Mouse (Mus musculus): ENCODE results near the gene Crip1.

Crip1 gene

DNA sequence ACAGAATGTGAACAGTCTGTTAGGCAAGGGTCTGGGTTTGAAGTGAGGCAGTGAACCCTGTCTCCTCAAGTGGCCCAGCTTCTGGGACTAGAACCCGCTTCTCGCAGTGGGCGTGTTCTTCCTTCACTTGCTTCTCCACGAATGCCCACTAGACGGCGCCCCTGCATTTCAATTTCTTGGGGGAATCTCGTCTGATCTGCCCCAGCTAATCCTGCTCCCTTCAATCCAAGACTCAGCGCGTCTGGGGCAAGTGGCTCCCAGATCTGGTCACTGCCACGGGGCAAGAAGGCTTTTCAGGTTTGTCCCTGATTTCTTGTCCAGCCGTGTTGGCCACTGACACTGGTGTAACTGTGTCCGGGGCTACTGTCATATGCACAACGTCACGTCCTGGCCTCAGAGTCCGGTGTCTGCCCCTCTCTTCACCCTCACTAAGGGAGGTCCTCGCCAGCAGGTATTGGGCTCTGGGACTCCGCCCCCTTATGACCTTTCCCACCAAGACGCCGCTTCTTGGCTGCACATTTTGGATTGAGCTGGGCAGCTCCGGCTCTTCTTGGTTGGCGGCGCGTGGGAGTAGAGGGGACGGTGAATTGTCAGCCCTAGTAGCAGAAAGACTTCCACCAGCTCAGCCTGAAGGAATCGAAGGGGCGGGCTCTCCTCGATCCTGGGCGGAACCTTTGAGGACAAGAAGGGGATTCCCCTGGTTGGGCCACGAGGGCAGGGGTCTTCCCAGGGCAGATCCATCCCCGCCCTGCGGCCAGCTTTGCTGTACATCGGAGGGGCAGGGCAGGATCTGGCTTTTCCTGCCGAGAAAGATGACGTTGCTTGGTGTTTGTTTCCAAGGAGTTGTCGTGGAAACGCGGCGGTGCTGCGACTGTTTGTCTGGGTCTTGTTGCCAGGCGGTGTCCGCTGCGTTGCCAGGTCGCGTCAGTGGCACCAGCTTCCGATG lies at the start of gene Crip1:
Gene Crip1, plus strand, starts transcription at position 205 of the 946 bp plus-strand sequence.
- no peak for DNase-seq (ENCODE audit: low read depth, low spot score)

- no peak for DNase-seq (ENCODE audit: low read depth, low spot score)
These were observed 49.1 kb upstream of the Crip1 start for GRCm38 (mm10) chr12:113097040-113097439.

GRCm38 (mm10) chr12:113097749-113098281 lies 48.3 kb upstream of the Crip1 start, which contains the start of gene Mta1:
Mta1 (plus strand) TSS chr12:113098278.
- no peak for DNase-seq (ENCODE audit: low read depth, low spot score)

DNA sequence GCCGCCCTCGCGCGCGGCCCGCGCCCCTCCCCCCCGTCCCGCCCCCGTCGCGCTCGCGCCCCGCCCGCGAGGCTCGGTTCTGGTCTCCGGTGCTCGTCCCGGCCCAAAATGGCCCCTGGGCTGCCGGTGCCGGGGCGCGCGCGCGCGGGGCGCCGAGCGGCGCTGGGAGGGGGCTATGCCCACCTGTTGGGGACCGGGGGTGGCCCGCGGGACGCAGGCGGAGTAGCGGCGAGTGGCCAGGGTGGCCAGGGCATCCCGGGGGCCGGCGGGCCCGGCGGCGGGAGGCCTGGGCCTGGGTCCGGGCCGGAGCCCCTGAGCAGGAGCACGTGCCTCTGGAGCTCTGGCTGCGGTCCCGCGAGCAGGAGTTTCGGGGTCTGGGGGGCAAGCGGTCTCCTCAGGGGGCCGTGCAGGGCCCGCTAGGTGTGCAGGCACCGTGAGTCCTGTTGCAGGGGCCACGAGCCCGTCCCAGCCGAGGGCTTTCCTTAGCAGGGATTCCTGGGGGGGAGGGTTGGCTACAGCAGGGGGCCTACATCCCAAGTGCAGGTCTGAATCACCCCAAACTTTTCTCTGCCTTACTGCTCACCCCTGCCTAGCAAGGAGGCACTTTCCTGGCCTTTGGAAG lies 47.5 kb upstream of the Crip1 start:
- no peak for DNase-seq (ENCODE audit: low read depth, low spot score)

GRCm38 (mm10) chr12:113099470-113100237 lies 46.5 kb upstream of the Crip1 start:
- DNase-seq (ENCODE audit: low read depth, low spot score): no peak

GRCm38 (mm10) chr12:113100448-113101076 lies 45.6 kb upstream of the Crip1 start:
- no peak for DNase-seq (ENCODE audit: low read depth, low spot score)

DNA sequence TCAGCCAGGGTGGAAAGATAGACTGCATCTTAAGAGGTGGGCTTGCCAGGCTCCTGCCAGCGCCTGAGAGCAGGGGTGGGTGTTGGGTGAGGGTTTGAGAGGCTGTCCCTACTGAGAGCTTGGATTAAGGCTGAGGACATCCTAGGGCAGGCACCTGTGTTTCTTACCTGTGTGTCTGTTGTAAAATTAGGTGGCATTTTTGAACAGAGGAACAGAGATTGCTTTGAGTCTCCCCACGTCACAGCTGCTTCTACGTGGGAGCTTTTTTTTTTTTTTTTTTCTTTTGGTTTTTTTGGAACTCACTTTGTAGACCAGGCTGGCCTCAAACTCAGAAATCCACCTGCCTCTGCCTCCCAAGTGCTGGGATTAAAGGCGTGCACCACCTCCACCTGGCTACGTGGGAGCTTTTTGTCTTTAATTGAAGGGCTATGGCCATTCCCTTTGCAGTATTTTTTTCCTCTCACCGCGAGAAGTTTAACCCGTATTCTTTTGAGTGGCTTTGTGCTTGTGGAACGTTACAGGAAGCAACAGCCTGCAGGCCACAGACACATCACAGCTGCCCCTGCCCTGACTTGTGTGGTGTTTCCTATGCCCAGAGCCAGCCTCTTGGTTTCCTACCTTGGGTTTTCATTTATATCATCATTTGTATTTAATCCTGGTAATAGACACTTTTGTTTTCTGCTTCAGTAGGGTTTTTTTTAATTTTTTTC lies 44.7 kb upstream of the Crip1 start:
- DNase-seq (ENCODE audit: low read depth, low spot score): no peak

GRCm38 (mm10) chr12:113102461-113102860 lies 43.7 kb upstream of the Crip1 start:
- peak; percentile 18 for DNase-seq (ENCODE audit: low read depth, low spot score)

DNA sequence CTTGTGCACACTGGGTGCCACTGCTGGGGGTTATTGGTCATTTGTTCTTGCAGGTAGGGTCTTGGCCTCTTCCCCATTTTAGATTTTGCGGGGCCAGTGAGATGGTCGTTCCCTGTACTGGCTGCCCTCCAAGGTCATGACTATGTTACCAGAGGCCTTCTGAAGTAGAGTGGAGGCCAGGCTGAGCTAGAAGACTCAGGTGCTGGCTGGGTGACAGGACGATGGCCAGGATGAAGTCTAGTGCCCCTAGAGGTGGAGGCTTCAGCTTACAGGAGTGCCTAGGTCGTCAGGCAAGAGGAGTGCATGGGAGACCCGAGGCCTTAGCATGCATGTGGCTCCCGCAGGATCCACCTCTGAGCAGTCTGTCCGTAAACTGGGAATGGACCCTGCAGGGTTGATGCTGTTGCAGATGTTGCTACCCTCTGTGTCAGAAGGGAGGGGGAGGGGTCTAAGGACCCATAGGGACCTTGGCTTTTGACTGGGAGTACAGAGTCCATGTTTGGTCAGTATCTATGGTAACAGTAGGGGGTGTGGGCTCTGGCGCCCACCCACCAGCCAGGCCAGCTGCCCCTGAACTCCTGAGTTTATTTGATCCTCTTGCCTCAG lies 42.2 kb upstream of the Crip1 start:
- no peak for DNase-seq (ENCODE audit: low read depth, low spot score)

- peak; percentile 45 for DNase-seq (ENCODE audit: low read depth, low spot score)
These were observed 39.7 kb upstream of the Crip1 start for GRCm38 (mm10) chr12:113106386-113106785.

GRCm38 (mm10) chr12:113107431-113108124 lies 38.5 kb upstream of the Crip1 start:
- no peak for DNase-seq (ENCODE audit: low read depth, low spot score)

DNA sequence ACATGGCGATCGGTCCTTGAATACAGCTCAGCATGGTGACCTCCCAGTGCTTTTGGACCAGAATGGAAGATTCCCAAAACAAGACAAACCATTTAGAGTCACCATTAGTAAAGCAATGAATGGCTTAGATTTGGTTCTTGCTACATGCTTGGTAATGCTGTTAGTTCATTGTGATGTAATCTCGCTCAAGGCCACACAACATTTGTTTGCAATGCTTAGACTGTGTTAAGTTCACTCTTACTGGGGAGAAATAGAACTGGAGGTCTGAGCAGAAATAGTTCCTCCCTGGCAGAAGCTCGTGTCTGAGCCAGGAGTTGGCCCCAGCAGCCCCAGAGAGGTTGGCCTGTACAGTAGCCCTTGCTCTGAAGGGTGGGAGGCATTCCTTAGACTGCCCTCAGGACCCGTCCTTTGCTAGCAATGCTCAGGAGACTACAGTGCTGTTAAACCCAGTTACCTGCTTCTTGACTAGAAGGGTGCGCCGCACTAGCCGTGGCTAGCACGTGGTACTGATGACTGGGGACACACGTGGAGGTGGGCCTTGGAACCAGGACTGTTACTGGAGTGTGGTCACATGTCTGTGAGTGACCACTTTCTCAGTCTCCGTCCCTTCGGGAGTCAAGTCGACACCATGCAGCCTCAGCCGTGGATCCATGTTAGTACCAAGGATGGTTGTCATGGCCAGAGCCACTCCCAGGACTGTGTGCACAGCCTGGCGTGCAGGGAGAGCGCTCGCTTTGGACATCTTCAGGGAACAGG lies 37.4 kb upstream of the Crip1 start:
- DNase-seq (ENCODE audit: low read depth, low spot score): no peak

- peak; percentile 41 for DNase-seq (ENCODE audit: low read depth, low spot score)
These were observed 36.3 kb upstream of the Crip1 start for GRCm38 (mm10) chr12:113109801-113110200.

DNA sequence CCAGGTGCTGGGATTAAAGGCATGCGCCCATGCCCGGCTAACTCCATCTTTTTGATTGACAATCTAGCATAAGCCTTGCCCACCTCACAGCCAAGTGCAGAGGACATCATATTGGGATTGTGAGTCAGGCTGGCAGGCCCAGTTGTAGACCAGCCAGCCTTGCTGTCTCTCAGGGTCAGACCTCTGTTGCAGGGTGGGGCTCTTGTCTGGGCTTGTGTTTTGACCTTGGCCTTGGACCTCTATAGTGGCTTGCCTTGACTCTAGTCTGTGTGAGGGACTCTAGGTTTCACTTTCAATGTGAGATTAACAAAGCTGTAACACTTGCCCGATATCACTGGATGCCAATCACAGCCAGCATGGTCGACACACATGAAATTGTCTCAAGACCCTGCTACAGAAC lies 32.0 kb upstream of the Crip1 start:
- DNase-seq (ENCODE audit: low read depth, low spot score): no peak

- DNase-seq (ENCODE audit: low read depth, low spot score): no peak
These were observed 31.1 kb upstream of the Crip1 start for GRCm38 (mm10) chr12:113114856-113115538.

DNA sequence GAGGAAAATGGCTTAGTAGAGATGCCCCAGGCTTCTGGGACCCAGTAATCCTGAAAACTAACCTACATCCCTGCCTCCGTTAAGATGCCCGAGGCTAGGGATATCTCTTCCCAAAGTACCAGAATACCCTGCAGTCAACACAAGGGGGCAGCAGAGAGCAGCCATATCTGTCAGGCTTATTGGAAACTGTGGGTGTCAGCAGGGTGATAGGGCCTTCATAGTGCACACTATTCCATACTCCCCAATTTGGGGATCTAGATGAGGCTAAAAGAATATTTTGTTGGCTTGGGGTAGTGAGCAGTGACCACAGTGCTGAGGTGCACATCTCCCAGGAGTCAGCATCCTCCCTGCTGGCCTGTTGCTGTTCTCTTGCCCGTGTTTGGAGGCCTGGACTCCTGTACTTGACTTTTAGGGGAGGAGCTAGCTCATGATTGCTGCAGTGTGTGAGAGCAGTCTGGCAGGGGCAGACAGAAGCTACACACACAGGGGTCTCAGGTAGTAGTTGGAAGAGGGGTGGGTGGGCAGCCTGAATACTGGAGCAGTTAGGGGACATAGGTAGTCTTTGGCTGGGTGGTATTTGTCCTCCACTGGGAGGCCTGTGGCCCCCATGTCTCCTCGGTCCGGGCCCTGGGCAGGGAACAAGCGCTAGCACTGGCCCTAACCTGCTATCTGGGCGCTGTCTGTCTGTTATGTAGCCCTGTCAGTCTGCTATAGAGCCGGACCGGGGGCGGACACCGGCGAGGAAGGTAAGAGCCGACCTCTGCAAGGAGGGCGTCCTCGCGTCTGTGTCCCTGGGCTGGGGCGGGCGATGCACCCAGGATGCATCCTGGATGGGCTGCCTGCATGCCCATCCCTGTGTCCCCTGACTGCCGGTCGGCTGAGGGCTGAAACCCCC lies 26.4 kb upstream of the Crip1 start:
- no peak for DNase-seq (ENCODE audit: low read depth, low spot score)

- DNase-seq (ENCODE audit: low read depth, low spot score): no peak
These were observed 21.4 kb upstream of the Crip1 start for GRCm38 (mm10) chr12:113124726-113125125.

Measured in telencephalon, adult 2 months (tissue).